Mouse (Mus musculus) limb, embryonic 10.5 days (tissue): ENCODE measurements around the gene Epas1. TPM values are rescaled to one million over a fixed set of nuclear protein-coding genes. Genes with fewer than 3 reads are reported as not detected.

Source experiments
- DNase-seq: peaks from one replicate; pipeline ENCODE4 v3.0.0-alpha.2; 2017; ENCODE audit warnings: low spot score
- H3K27ac ChIP-seq: fragments of 300-500 bp; sonication (generic); 2 replicates; pipeline ENCODE4 v1.5.1; 2016; ENCODE audit warnings: mild to moderate bottlenecking
- H3K27me3 ChIP-seq: fragments of 300-500 bp; sonication (generic); 2 replicates; pipeline ENCODE4 v1.6.1; 2016; ENCODE audit warnings: low read depth, mild to moderate bottlenecking; ENCODE audit not compliant: poor library complexity, severe bottlenecking
- H3K36me3 ChIP-seq: fragments of 300-500 bp; sonication (generic); 2 replicates; pipeline ENCODE4 v1.6.1; 2016; ENCODE audit warnings: mild to moderate bottlenecking, moderate library complexity
- H3K4me1 ChIP-seq: fragments of 300-500 bp; sonication (generic); 2 replicates; pipeline ENCODE4 v1.6.1; 2016
- H3K4me3 ChIP-seq: fragments of 300-500 bp; sonication (generic); 2 replicates; pipeline ENCODE4 v1.5.1; 2016; ENCODE audit warnings: mild to moderate bottlenecking, moderate library complexity
- H3K9me3 ChIP-seq: fragments of 300-500 bp; sonication (generic); replicated peaks from 2 replicates; pipeline ENCODE4 v1.6.1; 2016; ENCODE audit warnings: mild to moderate bottlenecking
- WGBS: fragments of 180-500 bp; shearing (Covaris S2); methylation state at CpG from one replicate; pipeline ENCODE4 v1.1.7; 2016; 5-methylcytosine and 5-hydroxymethylcytosine counted together
- polyA plus RNA-seq: library from polyadenylated mRNA; unstranded; fragments of >200 nt; fragmentation: Nextera tagmentation; extraction: Ambion mirVana; gene quantifications from 2 replicates; pipeline ENCODE4 v1.2.1, GENCODE M21; 2016

The Epas1 gene
- polyA plus RNA-seq, 1 experiment from 2014 or later = 2.9 TPM

- DNase-seq = no peak
- Histone ChIP-seq H3K36me3 (no peaks in the 10 kb centered on the region), H3K4me1 (peaks cover 23% of the 10 kb centered on the region), H3K27ac (no peak overlapping the region), H3K4me3 (no peak overlapping the region), H3K27me3 (no peaks in the 10 kb centered on the region), H3K9me3 (no peaks in the 10 kb centered on the region)
- whole genome bisulfite sequencing = 91% methylated on average over 6 of the region's 6 CpGs
Measured at GRCm38 (mm10) chr17:86780708-86781318, 27.3 kb downstream of the Epas1 start.

GRCm38 (mm10) chr17:86781755-86782400, 28.4 kb downstream of the Epas1 start:
- H3K36me3 ChIP-seq = no peaks in the 10 kb centered on the region
- no peak overlapping the region for H3K4me3 ChIP-seq
- WGBS = 84% methylated on average over 12 of the region's 12 CpGs
- H3K27me3 ChIP-seq = 0 out of 2 replicates have a peak, but pooled peaks cover 5% of the 10 kb centered on the region
- no peak for DNase-seq
- H3K27ac ChIP-seq = no peak overlapping the region
- peaks cover 34% of the 10 kb centered on the region for H3K4me1 ChIP-seq
- H3K9me3 ChIP-seq = no peaks in the 10 kb centered on the region

GRCm38 (mm10) chr17:86784405-86784977, 31.0 kb downstream of the Epas1 start:
- peaks cover 5% of the 10 kb centered on the region; the same call in 1 of the 2 replicates for H3K27me3 ChIP-seq
- no peaks in the 10 kb centered on the region for H3K9me3 ChIP-seq
- no peaks in the 10 kb centered on the region for H3K36me3 ChIP-seq
- no peak overlapping the region for H3K27ac ChIP-seq
- H3K4me1 ChIP-seq = peaks cover 49% of the 10 kb centered on the region
- no peak for DNase-seq
- H3K4me3 ChIP-seq = no peak overlapping the region
- 78% methylated on average over 10 of the region's 10 CpGs for WGBS

- WGBS = 49% methylated on average over 7 of the region's 7 CpGs
- H3K27ac ChIP-seq = peak overlapping the region; percentile 33; the same call in 1 of the 2 replicates
Measured at GRCm38 (mm10) chr17:86785612-86786011, 32.1 kb downstream of the Epas1 start.

GRCm38 (mm10) chr17:86786496-86786895, 33.0 kb downstream of the Epas1 start:
- H3K27me3 ChIP-seq = peaks cover 5% of the 10 kb centered on the region; the same call in 1 of the 2 replicates
- H3K27ac ChIP-seq = no peak overlapping the region
- H3K9me3 ChIP-seq = no peaks in the 10 kb centered on the region
- no peak for DNase-seq
- H3K4me1 ChIP-seq = peaks cover 53% of the 10 kb centered on the region
- no peaks in the 10 kb centered on the region for H3K36me3 ChIP-seq
- no peak overlapping the region for H3K4me3 ChIP-seq
- 87% methylated on average over 7 of the region's 7 CpGs for WGBS

More at GRCm38 (mm10) chr17:86785612-86786011, 32.1 kb downstream of the Epas1 start:
- DNase-seq = no peak
- H3K9me3 ChIP-seq = no peaks in the 10 kb centered on the region
- peaks cover 5% of the 10 kb centered on the region; the same call in 1 of the 2 replicates for H3K27me3 ChIP-seq
- H3K4me1 ChIP-seq = peaks cover 53% of the 10 kb centered on the region
- no peaks in the 10 kb centered on the region for H3K36me3 ChIP-seq
- no peak overlapping the region for H3K4me3 ChIP-seq

GRCm38 (mm10) chr17:86787805-86788204, 34.3 kb downstream of the Epas1 start:
- peaks cover 5% of the 10 kb centered on the region; the same call in 1 of the 2 replicates for H3K27me3 ChIP-seq
- H3K4me1 ChIP-seq = peaks cover 46% of the 10 kb centered on the region
- no peaks in the 10 kb centered on the region for H3K36me3 ChIP-seq
- WGBS = 51% methylated on average over 7 of the region's 7 CpGs
- H3K4me3 ChIP-seq = no peak overlapping the region
- H3K9me3 ChIP-seq = no peaks in the 10 kb centered on the region
- H3K27ac ChIP-seq = no peak overlapping the region
- DNase-seq = no peak

GRCm38 (mm10) chr17:86788316-86788715, 34.8 kb downstream of the Epas1 start:
- no peak overlapping the region for H3K27ac ChIP-seq
- H3K36me3 ChIP-seq = no peaks in the 10 kb centered on the region
- 66% methylated on average over 6 of the region's 6 CpGs for WGBS
- H3K27me3 ChIP-seq = peaks cover 5% of the 10 kb centered on the region; the same call in 1 of the 2 replicates
- no peak overlapping the region for H3K4me3 ChIP-seq
- no peak for DNase-seq
- H3K4me1 ChIP-seq = peaks cover 46% of the 10 kb centered on the region
- no peaks in the 10 kb centered on the region for H3K9me3 ChIP-seq

GRCm38 (mm10) chr17:86791925-86792324, 38.4 kb downstream of the Epas1 start:
- H3K4me3 ChIP-seq = no peak overlapping the region
- DNase-seq = no peak
- no peaks in the 10 kb centered on the region; the same call in 1 of the 2 replicates for H3K27me3 ChIP-seq
- H3K36me3 ChIP-seq = no peaks in the 10 kb centered on the region
- peaks cover 25% of the 10 kb centered on the region for H3K4me1 ChIP-seq
- H3K9me3 ChIP-seq = no peaks in the 10 kb centered on the region
- no peak overlapping the region for H3K27ac ChIP-seq
- 89% methylated on average over 8 of the region's 8 CpGs for WGBS

- H3K27ac ChIP-seq = no peak overlapping the region
- no peaks in the 10 kb centered on the region for H3K9me3 ChIP-seq
- H3K4me3 ChIP-seq = no peak overlapping the region
- H3K27me3 ChIP-seq = no peaks in the 10 kb centered on the region
- no peak for DNase-seq
- H3K36me3 ChIP-seq = no peaks in the 10 kb centered on the region
- 82% methylated on average over 5 of the region's 5 CpGs for WGBS
- peaks cover 14% of the 10 kb centered on the region for H3K4me1 ChIP-seq
Measured at GRCm38 (mm10) chr17:86795773-86796172, 42.3 kb downstream of the Epas1 start.

GRCm38 (mm10) chr17:86797031-86797430, 43.5 kb downstream of the Epas1 start:
- Histone ChIP-seq H3K36me3 (no peaks in the 10 kb centered on the region), H3K4me1 (peaks cover 21% of the 10 kb centered on the region), H3K27ac (peak overlapping the region; percentile 20; the same call in 1 of the 2 replicates), H3K27me3 (no peaks in the 10 kb centered on the region), H3K4me3 (no peak overlapping the region), H3K9me3 (no peaks in the 10 kb centered on the region)
- DNase-seq = no peak
- WGBS = 96% methylated on average over 13 of the region's 13 CpGs

GRCm38 (mm10) chr17:86798460-86798859, 45.0 kb downstream of the Epas1 start:
- no peak overlapping the region for H3K27ac ChIP-seq

GRCm38 (mm10) chr17:86798951-86799350, 45.5 kb downstream of the Epas1 start:
- Histone ChIP-seq H3K27ac (0 out of 2 replicates have a peak overlapping the region, but pooled peaks have one; percentile 15), H3K9me3 (no peaks in the 10 kb centered on the region), H3K4me1 (peaks cover 28% of the 10 kb centered on the region), H3K27me3 (no peaks in the 10 kb centered on the region), H3K4me3 (no peak overlapping the region), H3K36me3 (no peaks in the 10 kb centered on the region)
- DNase-seq = no peak
- 89% methylated on average over 11 of the region's 11 CpGs for WGBS

More at GRCm38 (mm10) chr17:86798460-86798859, 45.0 kb downstream of the Epas1 start:
- H3K4me3 ChIP-seq = no peak overlapping the region
- WGBS = 69% methylated on average over 8 of the region's 8 CpGs
- H3K4me1 ChIP-seq = peaks cover 28% of the 10 kb centered on the region
- no peak for DNase-seq
- no peaks in the 10 kb centered on the region for H3K27me3 ChIP-seq
- H3K36me3 ChIP-seq = no peaks in the 10 kb centered on the region
- H3K9me3 ChIP-seq = no peaks in the 10 kb centered on the region

- no peak overlapping the region for H3K27ac ChIP-seq
- no peaks in the 10 kb centered on the region for H3K36me3 ChIP-seq
- no peaks in the 10 kb centered on the region for H3K9me3 ChIP-seq
- no peaks in the 10 kb centered on the region for H3K27me3 ChIP-seq
- DNase-seq = no peak
- peaks cover 25% of the 10 kb centered on the region for H3K4me1 ChIP-seq
- H3K4me3 ChIP-seq = no peak overlapping the region
- 76% methylated on average over 12 of the region's 12 CpGs for WGBS
Measured at GRCm38 (mm10) chr17:86800535-86800934, 47.0 kb downstream of the Epas1 start.
